Mouse (Mus musculus): ENCODE data around the gene Krtap8-1. TPM values are rescaled to one million over a fixed set of nuclear protein-coding genes. Genes with fewer than 3 reads are reported as not detected.

The Krtap8-1 gene
- not detected in 2 replicates for polyA plus RNA-seq (2012; rRNA removed)

GRCm38 (mm10) chr16:89487852-89488251 is at the start of gene Krtap8-1:
Krtap8-1 (minus strand) TSS chr16:89487952.
- no peak within 1 kb of the TSS for H3K27ac ChIP-seq (ENCODE audit: control insufficient read depth, insufficient read depth, low read depth, low read length)
- no peaks in the 10 kb centered on the region for H3K27me3 ChIP-seq (ENCODE audit: control insufficient read depth, insufficient read depth, low read length)
- TF ChIP-seq POLR2A (IDR thresholded peaks at IDR 0.05; ENCODE audit: control insufficient read depth, low read depth, low read length) (no peak), CTCF (IDR thresholded peaks at IDR 0.05; ENCODE audit: control insufficient read depth, insufficient read depth, insufficient replicate concordance, low read depth, low read length) (no peak)
- H3K36me3 ChIP-seq (ENCODE audit: control insufficient read depth, insufficient read depth, low read length), result no peaks in the 10 kb centered on the region
- no peak within 1 kb of the TSS for H3K4me3 ChIP-seq (ENCODE audit: control insufficient read depth, low read depth, low read length)
- no peaks in the 10 kb centered on the region for H3K4me1 ChIP-seq (ENCODE audit: control insufficient read depth, insufficient read depth, low read length)

GRCm38 (mm10) chr16:89537349-89537748 is 49.6 kb upstream of the Krtap8-1 start:
- TF ChIP-seq CTCF (IDR thresholded peaks at IDR 0.05; ENCODE audit: control insufficient read depth, insufficient read depth, insufficient replicate concordance, low read depth, low read length) (no peak), POLR2A (IDR thresholded peaks at IDR 0.05; ENCODE audit: control insufficient read depth, low read depth, low read length) (no peak)
- H3K4me3 ChIP-seq (ENCODE audit: control insufficient read depth, low read depth, low read length), result no peak overlapping the region
- no peaks in the 10 kb centered on the region for H3K27me3 ChIP-seq (ENCODE audit: control insufficient read depth, insufficient read depth, low read length)
- H3K27ac ChIP-seq (ENCODE audit: control insufficient read depth, insufficient read depth, low read depth, low read length), result no peak overlapping the region
- H3K36me3 ChIP-seq (ENCODE audit: control insufficient read depth, insufficient read depth, low read length), result no peaks in the 10 kb centered on the region
- H3K4me1 ChIP-seq (ENCODE audit: control insufficient read depth, insufficient read depth, low read length), result no peaks in the 10 kb centered on the region

GRCm38 (mm10) chr16:89530547-89530946 is 42.8 kb upstream of the Krtap8-1 start:
- Histone ChIP-seq H3K27ac (ENCODE audit: control insufficient read depth, insufficient read depth, low read depth, low read length) (no peak overlapping the region), H3K27me3 (ENCODE audit: control insufficient read depth, insufficient read depth, low read length) (no peaks in the 10 kb centered on the region), H3K4me3 (ENCODE audit: control insufficient read depth, low read depth, low read length) (no peak overlapping the region), H3K36me3 (ENCODE audit: control insufficient read depth, insufficient read depth, low read length) (no peaks in the 10 kb centered on the region), H3K4me1 (ENCODE audit: control insufficient read depth, insufficient read depth, low read length) (no peaks in the 10 kb centered on the region)
- TF ChIP-seq POLR2A (IDR thresholded peaks at IDR 0.05; ENCODE audit: control insufficient read depth, low read depth, low read length) (no peak), CTCF (IDR thresholded peaks at IDR 0.05; ENCODE audit: control insufficient read depth, insufficient read depth, insufficient replicate concordance, low read depth, low read length) (no peak)

- no peak overlapping the region for H3K27ac ChIP-seq (ENCODE audit: control insufficient read depth, insufficient read depth, low read depth, low read length)
- TF ChIP-seq CTCF (IDR thresholded peaks at IDR 0.05; ENCODE audit: control insufficient read depth, insufficient read depth, insufficient replicate concordance, low read depth, low read length), result no peak
- no peak for TF ChIP-seq POLR2A (IDR thresholded peaks at IDR 0.05; ENCODE audit: control insufficient read depth, low read depth, low read length)
- no peaks in the 10 kb centered on the region for H3K27me3 ChIP-seq (ENCODE audit: control insufficient read depth, insufficient read depth, low read length)
- no peaks in the 10 kb centered on the region for H3K4me1 ChIP-seq (ENCODE audit: control insufficient read depth, insufficient read depth, low read length)
- H3K4me3 ChIP-seq (ENCODE audit: control insufficient read depth, low read depth, low read length), result no peak overlapping the region
- no peaks in the 10 kb centered on the region for H3K36me3 ChIP-seq (ENCODE audit: control insufficient read depth, insufficient read depth, low read length)
Observed at GRCm38 (mm10) chr16:89529846-89530245, 42.1 kb upstream of the Krtap8-1 start.

- TF ChIP-seq CTCF (IDR thresholded peaks at IDR 0.05; ENCODE audit: control insufficient read depth, insufficient read depth, insufficient replicate concordance, low read depth, low read length), result no peak
- TF ChIP-seq POLR2A (IDR thresholded peaks at IDR 0.05; ENCODE audit: control insufficient read depth, low read depth, low read length), result no peak
- Histone ChIP-seq H3K4me1 (ENCODE audit: control insufficient read depth, insufficient read depth, low read length) (peaks cover 3% of the 10 kb centered on the region), H3K36me3 (ENCODE audit: control insufficient read depth, insufficient read depth, low read length) (no peaks in the 10 kb centered on the region), H3K4me3 (ENCODE audit: control insufficient read depth, low read depth, low read length) (peak overlapping the region; percentile 8; the same call in 1 of the 2 replicates), H3K27me3 (ENCODE audit: control insufficient read depth, insufficient read depth, low read length) (no peaks in the 10 kb centered on the region), H3K27ac (ENCODE audit: control insufficient read depth, insufficient read depth, low read depth, low read length) (no peak overlapping the region)
Observed at GRCm38 (mm10) chr16:89528380-89528779, 40.6 kb upstream of the Krtap8-1 start.

- Histone ChIP-seq H3K27ac (ENCODE audit: control insufficient read depth, insufficient read depth, low read depth, low read length) (no peak overlapping the region), H3K4me1 (ENCODE audit: control insufficient read depth, insufficient read depth, low read length) (peaks cover 3% of the 10 kb centered on the region), H3K36me3 (ENCODE audit: control insufficient read depth, insufficient read depth, low read length) (no peaks in the 10 kb centered on the region), H3K4me3 (ENCODE audit: control insufficient read depth, low read depth, low read length) (no peak overlapping the region), H3K27me3 (ENCODE audit: control insufficient read depth, insufficient read depth, low read length) (no peaks in the 10 kb centered on the region)
- TF ChIP-seq POLR2A (IDR thresholded peaks at IDR 0.05; ENCODE audit: control insufficient read depth, low read depth, low read length) (no peak), CTCF (IDR thresholded peaks at IDR 0.05; ENCODE audit: control insufficient read depth, insufficient read depth, insufficient replicate concordance, low read depth, low read length) (no peak)
Observed at GRCm38 (mm10) chr16:89520996-89521395, 33.2 kb upstream of the Krtap8-1 start.

- Histone ChIP-seq H3K36me3 (ENCODE audit: control insufficient read depth, insufficient read depth, low read length) (no peaks in the 10 kb centered on the region), H3K4me3 (ENCODE audit: control insufficient read depth, low read depth, low read length) (no peak overlapping the region), H3K27me3 (ENCODE audit: control insufficient read depth, insufficient read depth, low read length) (no peaks in the 10 kb centered on the region), H3K27ac (ENCODE audit: control insufficient read depth, insufficient read depth, low read depth, low read length) (no peak overlapping the region), H3K4me1 (ENCODE audit: control insufficient read depth, insufficient read depth, low read length) (peaks cover 3% of the 10 kb centered on the region)
- TF ChIP-seq CTCF (IDR thresholded peaks at IDR 0.05; ENCODE audit: control insufficient read depth, insufficient read depth, insufficient replicate concordance, low read depth, low read length) (no peak), POLR2A (IDR thresholded peaks at IDR 0.05; ENCODE audit: control insufficient read depth, low read depth, low read length) (no peak)
Observed at GRCm38 (mm10) chr16:89520555-89520954, 32.8 kb upstream of the Krtap8-1 start.

GRCm38 (mm10) chr16:89520091-89520490 is 32.3 kb upstream of the Krtap8-1 start:
- no peak overlapping the region for H3K4me3 ChIP-seq (ENCODE audit: control insufficient read depth, low read depth, low read length)
- no peaks in the 10 kb centered on the region for H3K36me3 ChIP-seq (ENCODE audit: control insufficient read depth, insufficient read depth, low read length)
- H3K27ac ChIP-seq (ENCODE audit: control insufficient read depth, insufficient read depth, low read depth, low read length), result no peak overlapping the region
- no peaks in the 10 kb centered on the region for H3K27me3 ChIP-seq (ENCODE audit: control insufficient read depth, insufficient read depth, low read length)
- TF ChIP-seq CTCF (IDR thresholded peaks at IDR 0.05; ENCODE audit: control insufficient read depth, insufficient read depth, insufficient replicate concordance, low read depth, low read length), result no peak
- no peak for TF ChIP-seq POLR2A (IDR thresholded peaks at IDR 0.05; ENCODE audit: control insufficient read depth, low read depth, low read length)
- H3K4me1 ChIP-seq (ENCODE audit: control insufficient read depth, insufficient read depth, low read length), result peaks cover 3% of the 10 kb centered on the region
